Mouse (Mus musculus): Measurements from ENCODE around the gene Wdr5b.
"Not testable (repeated sequence)": the region's sequence is repeated elsewhere in the genome, so short reads cannot be mapped to it uniquely, and the experiment has no call there.

Wdr5b gene

GRCm38 (mm10) chr16:36040640-36041624, at the start of gene Wdr5b:
TSS of gene Wdr5b (plus strand) at chr16:36041190.
- peak; percentile 97 for DNase-seq (ENCODE audit: low read depth, low spot score)

GRCm38 (mm10) chr16:35992391-35992790, 48.6 kb upstream of the Wdr5b start:
- DNase-seq (ENCODE audit: low read depth, low spot score) = no peak

GRCm38 (mm10) chr16:35993316-35993715, 47.7 kb upstream of the Wdr5b start:
- no peak for DNase-seq (ENCODE audit: low read depth, low spot score)

GRCm38 (mm10) chr16:35998852-35999251, 42.1 kb upstream of the Wdr5b start:
- DNase-seq (ENCODE audit: low read depth, low spot score) = not testable (repeated sequence)

GRCm38 (mm10) chr16:36008396-36008795, 32.6 kb upstream of the Wdr5b start:
- DNase-seq (ENCODE audit: low read depth, low spot score) = no peak

GRCm38 (mm10) chr16:36016335-36016734, 24.7 kb upstream of the Wdr5b start:
- DNase-seq (ENCODE audit: low read depth, low spot score) = no peak

GRCm38 (mm10) chr16:36028120-36028519, 12.9 kb upstream of the Wdr5b start:
- not testable (repeated sequence) for DNase-seq (ENCODE audit: low read depth, low spot score)

GRCm38 (mm10) chr16:36041625-36042020, 633 bp downstream of the Wdr5b start:
- DNase-seq (ENCODE audit: low read depth, low spot score) = no peak

- DNase-seq (ENCODE audit: low read depth, low spot score) = no peak
Observed at GRCm38 (mm10) chr16:36043073-36043472, 2.1 kb downstream of the Wdr5b start.

- no peak for DNase-seq (ENCODE audit: low read depth, low spot score)
Observed at GRCm38 (mm10) chr16:36043964-36044363, 3.0 kb downstream of the Wdr5b start.

- no peak for DNase-seq (ENCODE audit: low read depth, low spot score)
Observed at GRCm38 (mm10) chr16:36047538-36047937, 6.5 kb downstream of the Wdr5b start.

- DNase-seq (ENCODE audit: low read depth, low spot score) = no peak
Observed at GRCm38 (mm10) chr16:36051491-36051890, 10.5 kb downstream of the Wdr5b start.

GRCm38 (mm10) chr16:36053524-36054275, 12.7 kb downstream of the Wdr5b start:
- DNase-seq (ENCODE audit: low read depth, low spot score) = no peak

GRCm38 (mm10) chr16:36054920-36055319, 13.9 kb downstream of the Wdr5b start:
- DNase-seq (ENCODE audit: low read depth, low spot score) = no peak

- no peak for DNase-seq (ENCODE audit: low read depth, low spot score)
Observed at GRCm38 (mm10) chr16:36056416-36056815, 15.4 kb downstream of the Wdr5b start.

- DNase-seq (ENCODE audit: low read depth, low spot score) = no peak
Observed at GRCm38 (mm10) chr16:36057933-36058475, 17.0 kb downstream of the Wdr5b start.

GRCm38 (mm10) chr16:36062534-36062933, 21.5 kb downstream of the Wdr5b start:
- not testable (repeated sequence) for DNase-seq (ENCODE audit: low read depth, low spot score)

- no peak for DNase-seq (ENCODE audit: low read depth, low spot score)
Observed at GRCm38 (mm10) chr16:36063315-36063714, 22.3 kb downstream of the Wdr5b start.

- DNase-seq (ENCODE audit: low read depth, low spot score) = no peak
Observed at GRCm38 (mm10) chr16:36064904-36065303, 23.9 kb downstream of the Wdr5b start.

GRCm38 (mm10) chr16:36067694-36068093, 26.7 kb downstream of the Wdr5b start:
- DNase-seq (ENCODE audit: low read depth, low spot score) = no peak

- no peak for DNase-seq (ENCODE audit: low read depth, low spot score)
Observed at GRCm38 (mm10) chr16:36068356-36068755, 27.4 kb downstream of the Wdr5b start.

All from mesoderm, embryonic 11.5 days (tissue).